In genomic region chr7:78165466-78165865, GRCm38 (mm10) we compare ENCODE assay signal across 29 mouse cellular contexts.
A peak's percentile ranks its signal among the peaks of the same experiment; 100 is the strongest.
DNase-seq lines count a peak whose midpoint lies in the region; ATAC-seq and TF ChIP-seq lines count a peak whose summit lies in the region.
"Had no signal": no experiment of that assay in that cellular context is flagged by ENCODE, and none has a peak within 500 bp of the region (broad histone marks: within the 10 kb centered on the region; RNA-seq: fewer than 3 reads in every experiment).

No protein-coding gene starts in this region.

- no peaks in the 10 kb centered on the region for H3K36me3 ChIP-seq in forebrain, embryonic 13.5 days (ENCODE audit: poor library complexity, severe bottlenecking)
- H3K36me3 ChIP-seq in forebrain, embryonic 11.5 days (ENCODE audit: control insufficient read depth, insufficient read depth, low read length) = no peaks in the 10 kb centered on the region
- H3K36me3 ChIP-seq: G1E; heart, embryonic 13.5 days; hindbrain, embryonic 15.5 days; limb, embryonic 10.5 days; limb, embryonic 15.5 days; liver, embryonic 13.5 days; midbrain, embryonic 15.5 days; neural tube, embryonic 13.5 days had no signal

- H3K4me1 ChIP-seq in forebrain, embryonic 13.5 days = no peaks in the 10 kb centered on the region
- H3K4me1 ChIP-seq in forebrain, embryonic 11.5 days (replicated peaks; ENCODE audit: control insufficient read depth, insufficient read depth, low read length) = no peaks in the 10 kb centered on the region
- H3K4me1 ChIP-seq: heart, embryonic 13.5 days; hindbrain, embryonic 15.5 days; limb, embryonic 10.5 days; limb, embryonic 15.5 days; liver, embryonic 13.5 days; midbrain, embryonic 15.5 days; neural tube, embryonic 13.5 days had no signal

- H3K27me3 ChIP-seq in forebrain, embryonic 13.5 days = no peaks in the 10 kb centered on the region
- no peaks in the 10 kb centered on the region for H3K27me3 ChIP-seq in forebrain, embryonic 11.5 days (ENCODE audit: control insufficient read depth, insufficient read depth, low read length)
- H3K27me3 ChIP-seq: heart, embryonic 13.5 days; hindbrain, embryonic 15.5 days; limb, embryonic 15.5 days; liver, embryonic 13.5 days; midbrain, embryonic 15.5 days; neural tube, embryonic 13.5 days; Patski had no signal

- peak; percentile 24; the same call in 1 of the 2 replicates for ATAC-seq in forebrain, embryonic 13.5 days
- no peak for ATAC-seq in forebrain, embryonic 11.5 days (replicated peaks; ENCODE audit: low FRiP score)
- ATAC-seq: midbrain, embryonic 15.5 days; Patski had no signal

- 18% methylated on average over 1 of the region's 1 CpGs for WGBS in forebrain, embryonic 13.5 days
- 58% methylated on average over 1 of the region's 1 CpGs for WGBS in forebrain, embryonic 11.5 days

- H3K4me3 ChIP-seq in forebrain, embryonic 13.5 days = no peak overlapping the region
- no peak overlapping the region for H3K4me3 ChIP-seq in forebrain, embryonic 11.5 days (ENCODE audit: low read depth, low read length)
- H3K4me3 ChIP-seq in layer of hippocampus, adult 2 months = no peak overlapping the region
- H3K4me3 ChIP-seq: heart, adult 2 months; heart, embryonic 13.5 days; hindbrain, embryonic 15.5 days; limb, embryonic 10.5 days; limb, embryonic 15.5 days; liver, embryonic 13.5 days; midbrain, embryonic 15.5 days; myocyte; neural tube, embryonic 13.5 days had no signal

- H3K9me3 ChIP-seq in forebrain, embryonic 13.5 days (replicated peaks) = no peaks in the 10 kb centered on the region
- no peaks in the 10 kb centered on the region for H3K9me3 ChIP-seq in forebrain, embryonic 11.5 days (ENCODE audit: control insufficient read depth, low read length)
- H3K9me3 ChIP-seq: heart, embryonic 13.5 days; hindbrain, embryonic 15.5 days; limb, embryonic 10.5 days; limb, embryonic 15.5 days; liver, embryonic 13.5 days; midbrain, embryonic 15.5 days; neural tube, embryonic 13.5 days had no signal

- H3K27ac ChIP-seq in forebrain, embryonic 13.5 days = no peak overlapping the region
- no peak overlapping the region for H3K27ac ChIP-seq in forebrain, embryonic 11.5 days (ENCODE audit: low read depth, low read length)
- peak overlapping the region; percentile 72 for H3K27ac ChIP-seq in layer of hippocampus, adult 2 months
- H3K27ac ChIP-seq: heart, adult 2 months; heart, embryonic 13.5 days; hindbrain, embryonic 15.5 days; limb, embryonic 10.5 days; limb, embryonic 15.5 days; liver, embryonic 13.5 days; macrophage; midbrain, embryonic 15.5 days; neural tube, embryonic 13.5 days had no signal

- no peak for TF ChIP-seq CTCF in layer of hippocampus, adult 2 months (conservative IDR thresholded peaks at IDR 0.05)

- no peak overlapping the region for H3K9ac ChIP-seq in forebrain, embryonic 13.5 days
- no peak overlapping the region for H3K9ac ChIP-seq in forebrain, embryonic 11.5 days (ENCODE audit: low read length)
- H3K9ac ChIP-seq: heart, embryonic 13.5 days; hindbrain, embryonic 15.5 days; limb, embryonic 15.5 days; liver, embryonic 13.5 days; midbrain, embryonic 15.5 days; neural tube, embryonic 13.5 days had no signal

- H3K4me2 ChIP-seq in forebrain, embryonic 13.5 days = no peak overlapping the region
- no peak overlapping the region for H3K4me2 ChIP-seq in forebrain, embryonic 11.5 days (ENCODE audit: low read depth, low read length, severe bottlenecking)
- H3K4me2 ChIP-seq: heart, embryonic 13.5 days; hindbrain, embryonic 15.5 days; limb, embryonic 15.5 days; liver, embryonic 13.5 days; midbrain, embryonic 15.5 days; neural tube, embryonic 13.5 days had no signal

- DNase-seq in forebrain, embryonic 11.5 days (ENCODE audit: low spot score) = no peak
- DNase-seq in layer of hippocampus, adult 2 months (ENCODE audit: low spot score in 2 of 2) = peak in 1 of 2 experiments; percentile 24
- no peak for DNase-seq in layer of hippocampus, adult 8-10 months (ENCODE audit: low spot score in 2 of 2)
- peak; percentile 10 for DNase-seq in retina, postnatal 1 day
- DNase-seq in retina, embryonic 14.5 days (ENCODE audit: low spot score) = no peak
- no peak for DNase-seq in adrenal gland, postnatal 14 days
- DNase-seq in urinary bladder, postnatal 36 days (ENCODE audit: low spot score in 2 of 2) = no peak
- DNase-seq: adrenal gland, postnatal 10 days; cerebellum, adult 2 months; cerebellum, postnatal 14 days; heart, adult 2 months; heart, postnatal 10 days; kidney, adult 2 months; kidney, postnatal 10 days; liver, embryonic 13.5 days; lung, adult 2 months; lung, postnatal 10 days; right cerebral cortex, postnatal 14 days had no signal
